Mouse (Mus musculus) embryo, embryonic 10 days (tissue): ENCODE measurements at regions not wholly inside any gene's neighbourhood (a gene's known extent, or its start where the extent isn't known, plus 50 kb on each side); places are given as distances from the start of the nearest gene placed in this dataset.
A peak's percentile ranks its signal among the peaks of the same experiment; 100 is the strongest.

ENCODE experiments used
- DNase-seq: peaks from one replicate; pipeline ENCODE4 v3.0.0-alpha.2; 2015; ENCODE audit warnings: low spot score

- DNase-seq = no peak
Observed at GRCm38 (mm10) chr6:145677475-145678325, 62.1 kb downstream of the Tuba3b start.

- DNase-seq = no peak
Observed at GRCm38 (mm10) chr6:145679516-145679915, 64.0 kb downstream of the Tuba3b start.

GRCm38 (mm10) chr6:145687073-145687472 lies 59.5 kb upstream of the Rassf8 start:
- DNase-seq = peak; percentile 52

GRCm38 (mm10) chr6:145691680-145692079 lies 54.9 kb upstream of the Rassf8 start:
- DNase-seq = no peak

GRCm38 (mm10) chr6:145694817-145695216 lies 51.7 kb upstream of the Rassf8 start:
- DNase-seq = no peak
